25 mouse cellular contexts compared by ENCODE assay signal in the genomic region with DNA sequence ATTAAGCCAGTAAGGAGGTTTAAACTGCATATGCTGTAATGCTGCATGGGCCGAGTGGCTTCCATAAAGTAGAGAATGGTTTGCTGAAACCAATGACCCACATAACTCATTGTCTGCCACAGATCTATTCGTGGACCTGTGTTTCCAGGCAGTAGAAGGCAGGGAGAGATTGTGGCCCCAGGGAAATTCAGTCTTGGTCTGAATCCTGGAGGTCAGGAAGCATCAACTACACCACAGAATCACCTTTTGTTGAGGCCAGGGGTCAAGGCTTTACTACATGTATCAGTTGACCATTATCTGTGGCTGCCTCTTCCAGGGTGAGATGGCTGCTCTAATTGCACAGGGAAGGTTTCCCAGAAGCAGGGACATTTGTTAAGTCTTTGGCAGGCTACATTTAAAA. TPM values are rescaled to one million over a fixed set of nuclear protein-coding genes. Genes with fewer than 3 reads are reported as not detected.
DNase-seq lines count a peak whose midpoint lies in the region; ATAC-seq lines count a peak whose summit lies in the region.
"Had no signal": no experiment of that assay in that cellular context is flagged by ENCODE, and none has a peak within 500 bp of the region (broad histone marks: within the 10 kb centered on the region; RNA-seq: fewer than 3 reads in every experiment).

No protein-coding gene starts in this region.

- no peak overlapping the region for H3K27ac ChIP-seq in neural tube, embryonic 15.5 days (replicated peaks)
- no peak overlapping the region for H3K27ac ChIP-seq in limb, embryonic 11.5 days (replicated peaks; ENCODE audit: low read depth, low read length)
- no peak overlapping the region for H3K27ac ChIP-seq in liver, embryonic 12.5 days
- H3K27ac ChIP-seq: embryonic facial prominence, embryonic 12.5 days; embryonic facial prominence, embryonic 15.5 days; heart, embryonic 15.5 days; hindbrain, embryonic 10.5 days; hindbrain, embryonic 13.5 days had no signal

- no peaks in the 10 kb centered on the region for H3K4me1 ChIP-seq in neural tube, embryonic 15.5 days
- H3K4me1 ChIP-seq in limb, embryonic 11.5 days (ENCODE audit: control insufficient read depth, insufficient read depth, low read length): 0 out of 2 replicates have a peak, but pooled peaks cover 2% of the 10 kb centered on the region
- no peaks in the 10 kb centered on the region for H3K4me1 ChIP-seq in liver, embryonic 12.5 days
- H3K4me1 ChIP-seq: embryonic facial prominence, embryonic 12.5 days; embryonic facial prominence, embryonic 15.5 days; heart, embryonic 12.5 days; heart, embryonic 15.5 days had no signal

- WGBS in neural tube, embryonic 15.5 days: 45% methylated on average over 2 of the region's 2 CpGs
- 16% methylated on average over 2 of the region's 2 CpGs for whole genome bisulfite sequencing in limb, embryonic 11.5 days
- 42% methylated on average over 2 of the region's 2 CpGs for WGBS in liver, embryonic 12.5 days (ENCODE audit: insufficient replicate concordance)

- H3K36me3 ChIP-seq in neural tube, embryonic 15.5 days: no peaks in the 10 kb centered on the region
- no peaks in the 10 kb centered on the region for H3K36me3 ChIP-seq in limb, embryonic 11.5 days (ENCODE audit: control insufficient read depth, insufficient read depth, low read length)
- no peaks in the 10 kb centered on the region for H3K36me3 ChIP-seq in liver, embryonic 12.5 days
- H3K36me3 ChIP-seq: embryonic facial prominence, embryonic 12.5 days; embryonic facial prominence, embryonic 15.5 days; heart, embryonic 12.5 days; heart, embryonic 15.5 days; hindbrain, embryonic 10.5 days; hindbrain, embryonic 13.5 days had no signal

- H3K27me3 ChIP-seq in neural tube, embryonic 15.5 days (replicated peaks): no peaks in the 10 kb centered on the region
- no peaks in the 10 kb centered on the region for H3K27me3 ChIP-seq in limb, embryonic 11.5 days (ENCODE audit: control insufficient read depth, insufficient read depth, low read length)
- no peaks in the 10 kb centered on the region for H3K27me3 ChIP-seq in liver, embryonic 12.5 days (replicated peaks)
- H3K27me3 ChIP-seq: embryonic facial prominence, embryonic 12.5 days; embryonic facial prominence, embryonic 15.5 days; heart, embryonic 12.5 days; heart, embryonic 15.5 days had no signal

- no peak overlapping the region for H3K4me2 ChIP-seq in neural tube, embryonic 15.5 days
- no peak overlapping the region for H3K4me2 ChIP-seq in limb, embryonic 11.5 days (ENCODE audit: low read depth, severe bottlenecking)
- no peak overlapping the region for H3K4me2 ChIP-seq in liver, embryonic 12.5 days
- H3K4me2 ChIP-seq: embryonic facial prominence, embryonic 12.5 days; embryonic facial prominence, embryonic 15.5 days; heart, embryonic 12.5 days; heart, embryonic 15.5 days; hindbrain, embryonic 13.5 days had no signal

- no peak overlapping the region for H3K9ac ChIP-seq in neural tube, embryonic 15.5 days (replicated peaks)
- H3K9ac ChIP-seq in limb, embryonic 11.5 days (ENCODE audit: low read length): no peak overlapping the region
- H3K9ac ChIP-seq in liver, embryonic 12.5 days: no peak overlapping the region
- H3K9ac ChIP-seq: embryonic facial prominence, embryonic 12.5 days; embryonic facial prominence, embryonic 15.5 days; forebrain, postnatal 0 days; heart, embryonic 12.5 days; heart, embryonic 15.5 days; hindbrain, embryonic 13.5 days had no signal

- DNase-seq in embryo, embryonic 10 days (ENCODE audit: low spot score): peak; percentile 53
- no peak for DNase-seq in embryo, embryonic 9.5 days (ENCODE audit: extremely low spot score)
- peak; percentile 16 for DNase-seq in neural tube, embryonic 10.5 days (ENCODE audit: extremely low spot score, low spot score)
- peak; percentile 24 for DNase-seq in limb, embryonic 11.5 days (ENCODE audit: low spot score)
- no peak for DNase-seq in kidney, adult 9 months
- DNase-seq: adrenal gland, postnatal 10 days; adrenal gland, postnatal 36 days; cerebellum, adult 18-20 months; cerebellum, adult 9-10 months; cerebellum, postnatal 14 days; forebrain, postnatal 0 days; gastrocnemius, postnatal 25 days; heart, postnatal 10 days; heart, postnatal 36 days had no signal

- no peak for ATAC-seq in neural tube, embryonic 15.5 days (ENCODE audit: low FRiP score)
- ATAC-seq in limb, embryonic 11.5 days (ENCODE audit: insufficient number of reproducible peaks, low FRiP score, low TSS enrichment, low read depth): no peak
- no peak for ATAC-seq in liver, embryonic 12.5 days
- ATAC-seq: activated CD4-positive, CD25-positive, alpha-beta regulatory T cell, adult 4 months; forebrain, embryonic 14.5 days; forebrain, postnatal 0 days; hindbrain, embryonic 16.5 days had no signal

- H3K4me3 ChIP-seq in neural tube, embryonic 15.5 days (replicated peaks): no peak overlapping the region
- H3K4me3 ChIP-seq in limb, embryonic 11.5 days (ENCODE audit: low read depth, low read length): no peak overlapping the region
- no peak overlapping the region for H3K4me3 ChIP-seq in liver, embryonic 12.5 days
- H3K4me3 ChIP-seq: embryonic facial prominence, embryonic 12.5 days; embryonic facial prominence, embryonic 15.5 days; heart, embryonic 12.5 days; heart, embryonic 15.5 days; hindbrain, embryonic 10.5 days; hindbrain, embryonic 13.5 days had no signal

- no peaks in the 10 kb centered on the region for H3K9me3 ChIP-seq in neural tube, embryonic 15.5 days (replicated peaks)
- H3K9me3 ChIP-seq in limb, embryonic 11.5 days (ENCODE audit: control insufficient read depth, low read length): no peaks in the 10 kb centered on the region
- no peaks in the 10 kb centered on the region for H3K9me3 ChIP-seq in liver, embryonic 12.5 days (replicated peaks)
- H3K9me3 ChIP-seq: embryonic facial prominence, embryonic 12.5 days; embryonic facial prominence, embryonic 15.5 days; heart, embryonic 12.5 days; heart, embryonic 15.5 days; hindbrain, embryonic 10.5 days; hindbrain, embryonic 13.5 days had no signal

RNA-seq across cellular contexts. Expression of a gene that starts 18.7 kb away (rescaled TPM):
- 9.2 and 10.3 TPM in 2 replicates for polyA plus RNA-seq in neural tube, embryonic 15.5 days (2015; fragmentation: Nextera tagmentation; extraction: Ambion mirVana)
- polyA plus RNA-seq in limb, embryonic 11.5 days (2014; fragmentation: Nextera tagmentation; extraction: Ambion mirVana): 25.4 and 31.5 TPM in 2 replicates
- polyA plus RNA-seq in liver, embryonic 12.5 days (2016; fragmentation: Nextera tagmentation; extraction: Ambion mirVana): 13.2 and 14.1 TPM in 2 replicates
- polyA plus RNA-seq: activated CD4-positive, CD25-positive, alpha-beta regulatory T cell, adult 4 months had no signal

Comparison
In these comparisons a context has a peak if more than half of its experiments do, and no peak if none do; other contexts are left out.
1. DNase-seq: peak in embryo, embryonic 10 days (single experiment), neural tube, embryonic 10.5 days (single experiment) and limb, embryonic 11.5 days (single experiment); none in embryo, embryonic 9.5 days (single experiment) and kidney, adult 9 months (single experiment).